Comparison of ENCODE assay signal across 11 mouse cellular contexts in the genomic region with DNA sequence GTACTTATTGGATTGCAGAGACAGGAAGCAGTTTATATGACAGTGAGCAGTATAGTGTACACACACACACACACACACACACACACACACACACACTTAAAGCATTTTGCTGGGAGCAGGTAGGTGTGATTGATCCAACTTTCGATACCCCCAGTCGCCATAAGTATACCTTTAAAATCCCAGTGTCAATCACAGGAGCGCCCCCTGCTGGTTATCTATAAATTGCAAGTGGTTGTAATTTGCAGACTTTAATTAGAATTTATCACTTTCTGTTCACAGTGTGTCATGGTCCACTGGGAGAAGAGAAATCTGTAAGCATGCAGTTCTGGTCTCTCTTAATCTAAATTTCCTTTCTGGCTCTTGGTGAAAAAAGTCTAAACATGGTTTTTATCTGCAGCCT.
A peak's percentile ranks its signal among the peaks of the same experiment; 100 is the strongest.
DNase-seq lines count a peak whose midpoint lies in the region; ATAC-seq and TF ChIP-seq lines count a peak whose summit lies in the region.
"Had no signal": no experiment of that assay in that cellular context is flagged by ENCODE, and none has a peak within 500 bp of the region (broad histone marks: within the 10 kb centered on the region; RNA-seq: fewer than 3 reads in every experiment).

No protein-coding gene starts in this region.

- peak; percentile 54 for DNase-seq in forebrain, embryonic 11.5 days (ENCODE audit: low spot score)
- no peak for DNase-seq in forebrain, embryonic 10.5 days (ENCODE audit: extremely low spot score, low spot score)
- DNase-seq in layer of hippocampus, adult 2 months (ENCODE audit: low spot score in 2 of 2): no peak
- no peak for DNase-seq in layer of hippocampus, adult 9-11 months
- DNase-seq in NIH3T3 (ENCODE audit: low read depth): peak; percentile 17
- DNase-seq in limb, embryonic 10.5 days (ENCODE audit: low spot score): peak; percentile 47
- no peak for DNase-seq in heart, adult 8-10 months (ENCODE audit: low spot score)
- DNase-seq: cerebellum, adult 2 months had no signal

- H3K9ac ChIP-seq in forebrain, embryonic 11.5 days (ENCODE audit: low read length): no peak overlapping the region
- H3K9ac ChIP-seq: stomach, embryonic 15.5 days had no signal

- H3K4me2 ChIP-seq in forebrain, embryonic 11.5 days (ENCODE audit: low read depth, low read length, severe bottlenecking): no peak overlapping the region
- H3K4me2 ChIP-seq: stomach, embryonic 15.5 days had no signal

- no peak overlapping the region for H3K27ac ChIP-seq in forebrain, embryonic 11.5 days (ENCODE audit: low read depth, low read length)
- no peak overlapping the region for H3K27ac ChIP-seq in forebrain, embryonic 10.5 days
- H3K27ac ChIP-seq in layer of hippocampus, adult 2 months: no peak overlapping the region
- H3K27ac ChIP-seq in limb, embryonic 10.5 days: no peak overlapping the region
- H3K27ac ChIP-seq: stomach, embryonic 15.5 days had no signal

- no peaks in the 10 kb centered on the region for H3K27me3 ChIP-seq in forebrain, embryonic 11.5 days (ENCODE audit: control insufficient read depth, insufficient read depth, low read length)
- H3K27me3 ChIP-seq in forebrain, embryonic 10.5 days (ENCODE audit: poor library complexity, severe bottlenecking): no peaks in the 10 kb centered on the region
- no peaks in the 10 kb centered on the region for H3K27me3 ChIP-seq in limb, embryonic 10.5 days (ENCODE audit: low read depth, poor library complexity, severe bottlenecking)
- H3K27me3 ChIP-seq: stomach, embryonic 15.5 days had no signal

- no peak overlapping the region for H3K4me3 ChIP-seq in forebrain, embryonic 11.5 days (ENCODE audit: low read depth, low read length)
- H3K4me3 ChIP-seq in forebrain, embryonic 10.5 days: no peak overlapping the region
- no peak overlapping the region for H3K4me3 ChIP-seq in layer of hippocampus, adult 2 months
- H3K4me3 ChIP-seq in limb, embryonic 10.5 days: no peak overlapping the region
- H3K4me3 ChIP-seq: erythroblast, embryonic 14.5 days; stomach, embryonic 15.5 days had no signal

- no peak for ATAC-seq in forebrain, embryonic 11.5 days (replicated peaks; ENCODE audit: low FRiP score)
- no peak for ATAC-seq in erythroblast, adult 5-6 weeks (replicated peaks; ENCODE audit: low FRiP score, poor library complexity, severe bottlenecking)

- WGBS in forebrain, embryonic 11.5 days: 18% methylated on average over 3 of the region's 3 CpGs
- WGBS in forebrain, embryonic 10.5 days: 21% methylated on average over 3 of the region's 3 CpGs
- 24% methylated on average over 3 of the region's 3 CpGs for WGBS in limb, embryonic 10.5 days

- H3K9me3 ChIP-seq in forebrain, embryonic 11.5 days (ENCODE audit: control insufficient read depth, low read length): no peaks in the 10 kb centered on the region
- no peaks in the 10 kb centered on the region for H3K9me3 ChIP-seq in forebrain, embryonic 10.5 days
- no peaks in the 10 kb centered on the region for H3K9me3 ChIP-seq in limb, embryonic 10.5 days (replicated peaks)
- H3K9me3 ChIP-seq: stomach, embryonic 15.5 days had no signal

- peak; percentile 64 for TF ChIP-seq CTCF in layer of hippocampus, adult 2 months (conservative IDR thresholded peaks at IDR 0.05)

- H3K4me1 ChIP-seq in forebrain, embryonic 11.5 days (replicated peaks; ENCODE audit: control insufficient read depth, insufficient read depth, low read length): no peaks in the 10 kb centered on the region
- H3K4me1 ChIP-seq in forebrain, embryonic 10.5 days: no peaks in the 10 kb centered on the region
- H3K4me1 ChIP-seq in limb, embryonic 10.5 days: no peaks in the 10 kb centered on the region
- H3K4me1 ChIP-seq: stomach, embryonic 15.5 days had no signal

- H3K36me3 ChIP-seq in forebrain, embryonic 11.5 days (ENCODE audit: control insufficient read depth, insufficient read depth, low read length): no peaks in the 10 kb centered on the region
- no peaks in the 10 kb centered on the region for H3K36me3 ChIP-seq in forebrain, embryonic 10.5 days (replicated peaks)
- no peaks in the 10 kb centered on the region for H3K36me3 ChIP-seq in limb, embryonic 10.5 days
- H3K36me3 ChIP-seq: stomach, embryonic 15.5 days had no signal

Comparison
In these comparisons a context has a peak if more than half of its experiments do, and no peak if none do; other contexts are left out.
1. DNase-seq: peak in forebrain, embryonic 11.5 days (single experiment), NIH3T3 (single experiment) and limb, embryonic 10.5 days (single experiment); none in forebrain, embryonic 10.5 days (single experiment), layer of hippocampus, adult 2 months (0 of 2), layer of hippocampus, adult 9-11 months (single experiment) and heart, adult 8-10 months (single experiment).